8 mouse cellular contexts compared by ENCODE assay signal in the genomic region with DNA sequence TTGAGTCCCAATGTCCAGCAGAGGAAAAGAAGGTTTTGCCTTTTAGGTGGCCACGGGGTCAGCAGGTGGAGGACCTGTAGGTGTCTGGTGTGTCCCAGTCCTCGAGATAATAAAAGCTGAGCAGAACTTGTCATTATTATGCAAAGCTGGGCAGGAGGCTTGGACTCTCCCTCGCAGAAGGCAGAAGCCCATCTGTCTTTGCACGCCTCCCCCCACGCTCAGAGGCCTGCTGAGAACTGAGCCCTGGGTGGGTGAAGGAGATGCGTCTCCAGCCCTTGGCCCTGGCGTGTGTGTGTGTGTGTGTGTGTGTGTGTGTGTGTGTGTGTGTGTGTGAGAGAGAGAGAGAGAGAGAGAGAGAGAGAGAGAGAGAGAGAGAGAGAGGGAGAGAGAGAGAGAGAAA. TPM values are rescaled to one million over a fixed set of nuclear protein-coding genes. Genes with fewer than 3 reads are reported as not detected.
DNase-seq lines count a peak whose midpoint lies in the region; ATAC-seq and TF ChIP-seq lines count a peak whose summit lies in the region.

No protein-coding gene starts in this region.

- peak overlapping the region; percentile 99 for H3K27ac ChIP-seq in layer of hippocampus, adult 2 months
- H3K27ac ChIP-seq in embryonic facial prominence, embryonic 13.5 days, result no peak overlapping the region
- H3K27ac ChIP-seq in limb, embryonic 12.5 days, result no peak overlapping the region

- H3K4me2 ChIP-seq in embryonic facial prominence, embryonic 13.5 days, result peak overlapping the region; percentile 98
- peak overlapping the region; percentile 99; the same call in 1 of the 2 replicates for H3K4me2 ChIP-seq in limb, embryonic 12.5 days

- H3K4me1 ChIP-seq in embryonic facial prominence, embryonic 13.5 days, result peaks cover 13% of the 10 kb centered on the region
- H3K4me1 ChIP-seq in limb, embryonic 12.5 days (replicated peaks), result peaks cover 16% of the 10 kb centered on the region

- peaks cover 66% of the 10 kb centered on the region for H3K27me3 ChIP-seq in embryonic facial prominence, embryonic 13.5 days
- peaks cover 57% of the 10 kb centered on the region for H3K27me3 ChIP-seq in limb, embryonic 12.5 days

- intact Hi-C loops in gastrocnemius, postnatal 14 days (cut with DNase I; ENCODE audit: low total_unique reads), result no loop called here

- no peak overlapping the region for H3K9ac ChIP-seq in embryonic facial prominence, embryonic 13.5 days
- no peak overlapping the region for H3K9ac ChIP-seq in limb, embryonic 12.5 days (replicated peaks)

- no peak for ATAC-seq in embryonic facial prominence, embryonic 13.5 days (ENCODE audit: insufficient number of reproducible peaks, insufficient read depth, low FRiP score, low TSS enrichment, low read depth)
- ATAC-seq in limb, embryonic 12.5 days (ENCODE audit: insufficient number of reproducible peaks, insufficient read depth, low FRiP score, low TSS enrichment, low read depth), result no peak

- WGBS in embryonic facial prominence, embryonic 13.5 days, result 13% methylated on average over 7 of the region's 7 CpGs
- 11% methylated on average over 6 of the region's 7 CpGs for WGBS in limb, embryonic 12.5 days

- peak overlapping the region; percentile 82 for H3K4me3 ChIP-seq in layer of hippocampus, adult 2 months
- no peak overlapping the region for H3K4me3 ChIP-seq in embryonic facial prominence, embryonic 13.5 days
- H3K4me3 ChIP-seq in limb, embryonic 12.5 days (replicated peaks), result no peak overlapping the region

- DNase-seq in layer of hippocampus, adult 2 months (ENCODE audit: low spot score in 2 of 2), result peak; percentile 50 to 67
- DNase-seq in layer of hippocampus, postnatal 25 days (ENCODE audit: extremely low spot score in 1 of 2, low spot score in 1 of 2), result no peak
- DNase-seq in right cerebral cortex, postnatal 25 days, result peak; percentile 64
- DNase-seq in gastrocnemius, postnatal 14 days, result no peak
- no peak for DNase-seq in T-cell, adult 2 months (ENCODE audit: low spot score)
- DNase-seq in kidney, postnatal 10 days, result no peak

- no peaks in the 10 kb centered on the region for H3K36me3 ChIP-seq in embryonic facial prominence, embryonic 13.5 days
- no peaks in the 10 kb centered on the region for H3K36me3 ChIP-seq in limb, embryonic 12.5 days

- H3K9me3 ChIP-seq in embryonic facial prominence, embryonic 13.5 days, result no peaks in the 10 kb centered on the region
- no peaks in the 10 kb centered on the region for H3K9me3 ChIP-seq in limb, embryonic 12.5 days

- no peak for TF ChIP-seq CTCF in layer of hippocampus, adult 2 months (conservative IDR thresholded peaks at IDR 0.05)

RNA-seq across cellular contexts. Expression of gene Slc1a2, which starts 0.7 kb away (rescaled TPM):
- 1,000 to 10,000 TPM; 1,761 to 1,800 TPM for total RNA-seq in layer of hippocampus, adult 2 months (2021)
- total RNA-seq in layer of hippocampus, postnatal 25 days (2021), result 1,000 to 10,000 TPM; 1,831 to 2,193 TPM
- polyA plus RNA-seq in embryonic facial prominence, embryonic 13.5 days (2015; fragmentation: Nextera tagmentation; extraction: Ambion mirVana), result 0.73 and 0.81 TPM in 2 replicates
- polyA plus RNA-seq in limb, embryonic 12.5 days (2016; fragmentation: Nextera tagmentation; extraction: Ambion mirVana), result 0.16 and 0.37 TPM in 2 replicates
- total RNA-seq in gastrocnemius, postnatal 14 days (2021), result under 1 TPM; 0.31 to 0.40 TPM

Comparison
In these comparisons a context has a peak if more than half of its experiments do, and no peak if none do; other contexts are left out.
1. DNase-seq: peak in layer of hippocampus, adult 2 months (2 of 2) and right cerebral cortex, postnatal 25 days (single experiment); none in layer of hippocampus, postnatal 25 days (0 of 2), gastrocnemius, postnatal 14 days (single experiment), T-cell, adult 2 months (single experiment) and kidney, postnatal 10 days (single experiment).
2. RNA of gene Slc1a2, which starts 0.7 kb away (total RNA-seq): 1,831 to 2,193 TPM in layer of hippocampus, postnatal 25 days and 1,761 to 1,800 TPM in layer of hippocampus, adult 2 months; 0.31 to 0.40 TPM in gastrocnemius, postnatal 14 days; every median in the first group is over 1,000 times any median in the second.